Mouse (Mus musculus) spleen, postnatal 36 days (tissue): Measurements from ENCODE around the gene Mtfr2.

Experiments used
- DNase-seq, 2 experiments: peaks; one replicate each; pipeline ENCODE4 v3.0.0; 2022; ENCODE audit warnings: low spot score in 2 of 2, mixed read lengths in 1 of 2

Mtfr2 gene

DNA sequence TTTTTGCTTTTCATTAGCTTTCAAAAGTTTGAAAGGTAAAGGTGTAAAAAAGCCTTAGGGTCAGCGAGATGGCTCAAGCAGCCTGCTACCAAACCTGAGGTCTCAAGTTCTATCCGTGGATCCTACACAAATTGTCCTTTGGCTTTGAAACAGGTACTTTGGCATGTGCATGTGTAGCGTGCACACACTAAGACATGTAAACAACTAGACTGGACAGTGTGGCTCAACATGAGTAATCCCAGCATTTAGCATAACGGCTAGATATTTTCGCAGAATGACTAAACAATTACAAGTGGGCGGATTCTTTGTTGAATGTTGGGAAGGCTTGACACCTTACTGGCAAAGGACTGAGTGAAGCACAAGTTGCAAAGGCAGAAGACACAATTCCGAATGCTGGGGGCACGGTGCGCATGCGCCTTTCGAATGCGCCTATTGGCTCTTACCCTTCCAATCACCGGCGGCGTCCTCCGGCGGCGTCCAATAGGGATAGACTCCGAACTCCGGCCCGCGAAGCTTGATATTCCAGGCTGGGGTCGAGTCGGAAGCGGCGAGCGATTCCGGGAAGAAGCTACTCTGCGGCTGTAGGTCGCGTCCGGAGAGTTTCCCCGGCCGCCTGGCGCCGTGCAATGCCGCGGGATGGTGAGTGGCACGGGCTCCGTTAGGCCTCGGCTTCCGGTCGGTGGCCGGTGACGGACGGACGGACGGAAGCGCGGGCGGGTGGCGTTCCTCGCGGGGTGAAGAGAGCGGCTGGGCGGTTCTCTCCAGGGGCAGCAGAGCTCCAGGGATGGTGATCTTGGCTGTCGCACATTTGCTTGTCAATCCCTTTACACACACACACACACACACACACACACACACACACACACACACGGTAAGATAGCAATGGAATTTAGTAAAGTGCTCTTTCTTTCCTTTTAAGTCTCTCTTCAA is at the start of gene Mtfr2:
Gene Mtfr2, plus strand, starts transcription at position 486 of the 930 bp plus-strand sequence.
- peak; percentile 88 to 93 for DNase-seq

GRCm38 (mm10) chr10:20298152-20298920 is 49.2 kb upstream of the Mtfr2 start:
- no peak for DNase-seq

- DNase-seq = no peak
These were observed 48.5 kb upstream of the Mtfr2 start for GRCm38 (mm10) chr10:20299114-20299513.

- no peak for DNase-seq
These were observed 36.4 kb upstream of the Mtfr2 start for GRCm38 (mm10) chr10:20310969-20311769.

DNA sequence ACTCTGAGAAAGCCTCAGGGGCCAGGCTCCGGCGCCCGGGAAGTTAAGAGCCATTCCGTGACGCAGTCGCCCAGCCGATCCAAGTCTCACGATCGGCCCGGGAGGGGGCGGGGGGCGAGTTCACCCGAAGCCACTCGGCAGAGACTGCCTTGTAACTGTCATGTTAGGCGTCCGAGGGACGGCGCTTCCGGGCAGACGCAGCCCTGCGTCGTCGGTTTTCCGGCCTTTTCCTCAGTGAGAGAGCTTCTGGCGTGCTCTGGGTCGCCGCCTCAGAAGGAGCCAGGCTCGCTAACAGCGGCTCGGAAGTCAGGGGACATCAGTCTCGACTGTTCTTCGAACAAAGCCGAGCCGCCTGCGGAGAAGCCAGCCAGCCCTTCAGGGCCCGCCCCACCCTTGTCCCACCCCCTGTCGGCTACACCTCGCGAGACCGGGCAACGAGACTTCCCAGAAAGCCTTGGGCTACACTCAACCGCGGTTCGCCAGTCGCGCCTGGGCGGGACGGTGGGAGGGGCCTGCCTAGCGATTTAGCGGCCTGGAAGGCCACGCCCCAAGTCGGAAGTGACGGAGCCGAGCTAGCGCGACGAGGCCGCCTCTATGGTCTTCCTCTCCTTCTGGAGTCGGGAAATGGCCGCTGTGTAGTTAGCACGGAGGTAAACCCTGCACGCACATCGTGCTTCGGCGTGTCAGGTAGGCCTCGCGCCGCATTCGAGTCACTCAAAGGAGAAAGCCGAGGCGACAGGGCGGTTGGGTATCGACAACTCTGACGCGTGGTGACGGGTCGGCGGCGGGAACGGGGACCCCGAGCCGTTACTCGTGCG is 35.4 kb upstream of the Mtfr2 start, which contains the start of gene Bclaf1:
Gene Bclaf1, plus strand, starts transcription at position 552 of the 818 bp plus-strand sequence.
- DNase-seq = peak; percentile 100

DNA sequence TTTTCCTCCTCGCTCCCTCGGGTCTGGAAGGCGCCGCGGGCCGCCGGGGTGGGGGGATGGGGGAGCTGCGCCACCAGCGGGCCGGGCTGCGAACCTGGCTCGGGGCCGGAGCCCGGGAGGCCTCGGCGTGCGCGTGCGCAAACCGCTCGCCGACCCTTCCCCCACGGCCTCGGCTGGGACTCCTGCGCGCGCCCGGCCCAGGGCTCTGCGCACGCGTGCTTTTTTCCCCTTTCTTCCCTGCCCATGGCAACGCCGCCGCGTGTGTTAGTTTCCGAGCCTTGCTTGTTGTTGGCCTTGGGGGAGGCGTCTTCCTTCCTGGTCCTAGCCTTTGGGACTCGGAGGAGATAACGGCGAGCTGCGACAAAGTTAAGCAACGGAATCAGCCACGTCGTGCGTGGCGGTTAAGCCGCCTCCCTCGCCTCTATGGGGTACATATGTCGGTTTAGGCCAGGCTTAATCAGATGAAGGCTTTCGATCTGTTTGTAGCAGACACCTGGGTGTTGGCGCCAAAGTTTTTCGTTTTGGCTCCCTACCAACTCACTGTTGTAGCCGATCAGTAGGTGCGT is 34.8 kb upstream of the Mtfr2 start:
- DNase-seq = peak; percentile 83 to 85

DNA sequence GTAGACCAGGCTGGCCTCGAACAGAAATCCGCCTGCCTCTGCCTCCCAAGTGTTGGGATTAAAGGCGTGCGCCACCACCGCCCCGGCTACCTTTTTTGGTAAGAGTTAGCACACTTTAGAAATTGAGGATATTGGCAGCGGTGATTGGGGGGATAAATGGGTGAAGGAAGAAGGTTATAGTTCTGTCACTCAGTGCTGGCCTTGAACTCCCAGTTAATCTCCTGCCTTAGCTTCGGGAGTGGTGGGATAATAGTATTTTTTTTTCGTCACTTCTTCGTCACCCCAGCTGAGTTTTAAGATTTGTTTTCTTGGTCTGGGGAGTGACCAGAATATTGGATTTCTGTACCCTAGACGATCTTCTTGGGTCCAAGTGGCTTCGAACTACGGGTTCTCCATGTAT is 34.1 kb upstream of the Mtfr2 start:
- DNase-seq = peak in 1 of 2 experiments; percentile 10

- DNase-seq = no peak
These were observed 33.6 kb upstream of the Mtfr2 start for GRCm38 (mm10) chr10:20313941-20314340.

- DNase-seq = peak in 1 of 2 experiments; percentile 10
These were observed 32.8 kb upstream of the Mtfr2 start for GRCm38 (mm10) chr10:20314797-20315196.

GRCm38 (mm10) chr10:20317466-20317865 is 30.1 kb upstream of the Mtfr2 start:
- DNase-seq = no peak

DNA sequence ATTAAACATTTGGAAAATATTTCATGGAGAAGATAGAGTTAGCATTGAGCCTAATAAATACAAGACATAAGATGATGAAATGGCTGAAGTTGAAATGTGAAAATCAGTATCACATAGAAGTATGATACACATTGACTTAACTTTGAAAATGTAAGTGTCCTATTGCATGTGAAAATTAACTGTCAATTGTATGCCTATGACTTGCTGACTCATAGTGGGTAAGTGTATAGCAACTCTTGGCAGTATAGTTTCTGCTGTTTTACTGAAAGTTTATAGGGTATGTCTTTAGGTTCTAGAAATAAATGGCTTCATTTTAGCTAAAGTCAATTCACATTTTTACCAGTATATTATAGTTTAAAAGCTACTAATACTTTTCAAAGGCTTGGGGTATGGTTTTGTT is 21.3 kb upstream of the Mtfr2 start:
- DNase-seq = no peak

- no peak for DNase-seq
These were observed 16.3 kb upstream of the Mtfr2 start for GRCm38 (mm10) chr10:20331262-20331661.

DNA sequence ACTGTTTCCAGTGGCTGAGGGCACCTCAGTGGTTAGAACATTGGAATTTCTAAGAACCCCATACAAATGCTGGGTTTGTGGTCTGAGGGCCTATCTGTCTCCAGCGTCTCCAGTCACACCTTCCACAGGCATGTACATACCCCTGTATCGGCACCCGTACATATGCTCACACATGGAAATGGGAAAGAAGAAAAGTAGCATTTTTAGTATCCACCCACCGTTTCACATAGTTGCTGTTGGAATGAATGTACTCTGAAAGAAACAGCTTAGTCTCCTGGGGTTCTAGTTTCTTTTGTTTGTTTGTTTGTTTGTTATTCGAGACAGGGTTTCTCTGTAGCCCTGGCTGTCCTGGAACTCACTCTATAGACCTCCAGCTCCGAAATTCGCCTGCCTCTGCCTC is 9.7 kb upstream of the Mtfr2 start:
- no peak for DNase-seq

- no peak for DNase-seq
These were observed 1.8 kb upstream of the Mtfr2 start for GRCm38 (mm10) chr10:20345736-20346135.

DNA sequence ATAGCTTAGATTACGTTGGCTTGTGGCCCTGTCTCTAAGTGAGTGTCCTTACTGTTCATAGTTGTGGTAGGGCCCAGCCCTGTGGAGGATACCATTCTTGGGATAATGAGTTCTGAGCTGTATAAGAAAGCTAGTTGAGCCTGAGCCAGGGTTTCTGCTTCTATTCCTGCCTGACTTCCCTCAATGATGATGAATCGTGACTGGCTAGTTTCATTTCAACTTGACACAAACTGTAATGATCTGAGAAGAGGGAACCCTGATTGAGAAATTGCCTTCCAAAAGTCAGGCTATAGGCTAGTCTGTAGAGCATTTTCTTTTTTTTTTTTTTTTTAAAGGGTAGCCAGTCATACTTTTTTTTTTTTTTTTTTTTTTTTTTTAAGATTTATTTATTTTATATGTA is 1.3 kb downstream of the Mtfr2 start:
- DNase-seq = no peak

DNA sequence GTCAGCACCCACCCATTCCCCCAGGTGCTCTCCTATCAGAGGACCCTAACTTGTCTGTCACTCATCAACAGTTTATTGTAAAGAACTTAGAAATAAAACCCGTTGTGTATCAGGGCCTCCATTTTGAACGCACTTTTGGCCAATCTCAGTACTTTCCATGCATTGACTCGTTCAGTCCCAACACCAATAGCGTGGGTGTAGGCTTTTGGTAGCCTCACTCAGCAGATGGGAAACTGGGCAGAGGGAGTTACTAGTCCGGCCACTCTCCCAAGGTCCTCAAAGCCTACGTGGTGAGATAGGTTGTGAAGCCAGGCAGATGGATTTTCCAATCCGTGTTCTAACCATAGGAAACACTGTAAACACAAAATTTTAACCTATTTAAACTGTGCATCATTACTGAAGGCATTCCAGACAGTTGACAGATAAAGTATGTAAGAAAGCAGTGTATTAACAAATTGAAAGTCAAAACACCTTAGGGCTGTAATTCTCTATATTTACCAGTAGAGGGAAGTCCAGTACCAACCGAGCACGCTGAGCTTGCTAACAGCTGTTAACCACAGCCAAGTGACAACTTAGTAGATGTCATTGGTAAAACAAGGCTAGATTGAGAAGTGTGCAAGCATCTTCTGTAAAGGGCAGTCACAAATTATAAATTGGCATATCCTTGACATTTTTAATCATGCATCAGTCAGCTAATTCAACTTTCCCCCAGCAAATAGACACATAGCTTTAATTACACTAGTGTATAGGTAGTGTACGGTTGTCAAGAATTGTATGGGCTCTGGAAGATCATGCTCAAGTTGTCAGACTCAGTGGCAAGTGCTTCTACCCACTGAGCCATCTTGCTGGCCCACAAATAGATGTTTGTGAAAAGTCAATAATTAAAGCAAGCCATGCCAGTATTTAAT is 14.2 kb downstream of the Mtfr2 start:
- DNase-seq = no peak

GRCm38 (mm10) chr10:20362450-20363118 is 15.0 kb downstream of the Mtfr2 start:
- DNase-seq = no peak

DNA sequence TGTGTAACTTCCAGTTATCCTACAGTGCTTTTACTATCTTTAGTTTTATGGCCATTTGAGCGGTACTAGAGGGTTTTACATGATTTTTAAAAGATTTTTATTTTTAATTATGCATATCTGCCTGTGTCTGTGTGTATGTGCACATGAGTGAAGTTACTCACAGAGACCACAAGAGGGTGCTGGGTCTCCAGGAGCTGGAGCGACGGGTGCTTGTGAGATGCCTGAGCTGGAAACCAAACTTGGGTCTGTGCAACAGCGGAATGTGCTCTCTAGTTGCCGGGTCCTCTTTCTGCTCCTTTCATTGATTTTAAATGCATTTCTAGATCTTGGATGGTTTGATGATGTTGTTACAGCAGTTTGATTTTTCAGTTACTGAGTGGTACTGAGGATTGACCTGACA is 24.5 kb downstream of the Mtfr2 start:
- DNase-seq = no peak

GRCm38 (mm10) chr10:20377621-20378020 is 30.1 kb downstream of the Mtfr2 start:
- DNase-seq = no peak
